Mouse (Mus musculus) heart, postnatal 25 days (tissue): ENCODE data around the gene Zdhhc11. TPM values are rescaled to one million over a fixed set of nuclear protein-coding genes. Genes with fewer than 3 reads are reported as not detected.
"Not testable (repeated sequence)": the region's sequence is repeated elsewhere in the genome, so short reads cannot be mapped to it uniquely, and the experiment has no call there.

Experiments used
- DNase-seq: peaks from one replicate; pipeline ENCODE4 v3.0.0; 2022; ENCODE audit warnings: low spot score
- intact Hi-C: fragments of 180-260 bp; cut with DNase I; formaldehyde crosslinking; loops from one replicate; pipeline ENCODE4 v1.15.1; 2025
- total RNA-seq, 2 experiments: library from RNA; stranded (reverse); gene quantifications; 2 replicates each; pipeline ENCODE4 v1.2.3; 2021

The Zdhhc11 gene
- total RNA-seq, 2 experiments from 2014 or later, result not detected

DNA sequence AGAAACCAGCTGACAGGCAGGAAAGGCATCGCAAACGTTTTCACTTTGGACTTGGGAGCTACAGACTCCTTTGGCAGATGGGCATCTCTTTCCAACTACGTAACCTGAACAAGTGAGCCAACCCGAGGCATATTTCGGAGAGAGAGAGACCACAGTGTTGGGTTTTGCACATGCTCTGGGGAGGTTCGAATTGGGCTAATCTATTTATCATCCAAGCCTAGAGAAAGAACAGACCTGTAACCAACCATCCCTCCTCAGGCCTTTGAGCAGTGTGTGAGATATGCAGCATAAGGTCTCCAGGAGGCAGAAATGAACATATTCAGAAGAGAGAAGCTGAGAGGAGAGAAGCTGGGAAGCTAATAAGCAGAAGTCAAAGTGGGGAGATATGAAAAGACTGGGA, 37.3 kb downstream of the Zdhhc11 start:
- no peak for DNase-seq
- intact Hi-C loops, result no loop called here

DNA sequence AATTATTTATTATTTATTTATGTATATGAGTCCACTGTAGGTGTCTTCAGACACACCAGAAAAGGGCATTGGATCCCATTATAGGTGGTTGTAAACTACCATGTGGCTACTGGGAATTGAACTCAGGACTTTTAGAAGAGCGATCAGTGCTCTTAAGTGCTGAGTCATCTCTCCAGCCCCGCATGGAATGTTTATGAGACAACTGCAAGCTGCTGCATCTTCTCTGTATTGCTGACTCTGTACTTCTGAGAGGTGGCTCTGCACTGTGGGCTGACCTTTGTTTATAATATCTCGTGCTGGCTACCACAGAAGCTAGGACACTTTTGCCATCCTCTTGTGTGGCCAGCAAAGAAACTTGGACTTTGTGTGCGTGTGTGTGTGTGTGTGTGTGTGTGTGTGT, 37.8 kb downstream of the Zdhhc11 start:
- intact Hi-C loops, result no loop called here

DNA sequence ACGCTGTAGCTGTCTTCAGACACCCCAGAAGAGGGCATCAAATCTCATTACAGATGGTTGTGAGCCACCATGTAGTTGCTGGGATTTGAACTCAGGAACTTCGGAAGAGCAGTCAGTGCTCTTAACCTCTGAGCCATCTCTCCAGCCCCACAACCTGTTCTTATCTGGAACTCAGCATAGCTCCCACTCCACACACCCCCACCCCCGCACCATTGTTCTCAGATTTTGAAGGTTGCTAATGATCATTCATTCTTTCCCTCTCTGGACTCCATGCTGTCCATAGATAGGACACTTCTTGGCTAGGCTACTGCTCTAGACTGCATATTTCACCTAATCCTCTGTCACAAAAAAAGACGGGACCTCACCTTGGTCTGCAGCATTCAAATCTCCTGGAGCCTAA, 43.2 kb downstream of the Zdhhc11 start:
- not testable (repeated sequence) for DNase-seq
- intact Hi-C loops, result loop anchor here (5.0 kb wide), 1 partner anchor 55 kb away; the partner anchor contains the start of gene Cep72

More for the DNA sequence above, 37.8 kb downstream of the Zdhhc11 start:
- DNase-seq, result no peak

DNA sequence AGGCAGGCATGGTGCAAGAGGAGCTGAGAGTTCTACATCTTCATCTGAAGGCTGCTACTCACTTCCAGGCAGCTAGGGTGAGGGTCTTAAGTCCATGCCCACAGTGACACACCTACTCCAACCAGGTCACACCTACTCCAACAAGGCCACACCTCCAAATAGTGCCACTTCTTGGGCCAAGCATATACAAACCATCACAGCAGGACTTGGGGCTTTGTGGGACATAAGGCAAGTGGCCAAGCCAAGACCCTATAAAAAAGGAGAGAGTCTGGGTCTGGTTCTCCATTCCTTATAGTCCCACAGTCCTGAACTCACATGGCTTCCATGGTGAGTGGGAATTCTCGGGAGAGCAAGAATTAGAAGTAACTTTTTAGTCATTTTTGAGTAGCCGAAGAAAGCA, 44.6 kb downstream of the Zdhhc11 start:
- not testable (repeated sequence) for DNase-seq
- intact Hi-C loops, result loop anchor here (5.0 kb wide), 1 partner anchor 54 kb away; the partner anchor contains the start of gene Cep72

DNA sequence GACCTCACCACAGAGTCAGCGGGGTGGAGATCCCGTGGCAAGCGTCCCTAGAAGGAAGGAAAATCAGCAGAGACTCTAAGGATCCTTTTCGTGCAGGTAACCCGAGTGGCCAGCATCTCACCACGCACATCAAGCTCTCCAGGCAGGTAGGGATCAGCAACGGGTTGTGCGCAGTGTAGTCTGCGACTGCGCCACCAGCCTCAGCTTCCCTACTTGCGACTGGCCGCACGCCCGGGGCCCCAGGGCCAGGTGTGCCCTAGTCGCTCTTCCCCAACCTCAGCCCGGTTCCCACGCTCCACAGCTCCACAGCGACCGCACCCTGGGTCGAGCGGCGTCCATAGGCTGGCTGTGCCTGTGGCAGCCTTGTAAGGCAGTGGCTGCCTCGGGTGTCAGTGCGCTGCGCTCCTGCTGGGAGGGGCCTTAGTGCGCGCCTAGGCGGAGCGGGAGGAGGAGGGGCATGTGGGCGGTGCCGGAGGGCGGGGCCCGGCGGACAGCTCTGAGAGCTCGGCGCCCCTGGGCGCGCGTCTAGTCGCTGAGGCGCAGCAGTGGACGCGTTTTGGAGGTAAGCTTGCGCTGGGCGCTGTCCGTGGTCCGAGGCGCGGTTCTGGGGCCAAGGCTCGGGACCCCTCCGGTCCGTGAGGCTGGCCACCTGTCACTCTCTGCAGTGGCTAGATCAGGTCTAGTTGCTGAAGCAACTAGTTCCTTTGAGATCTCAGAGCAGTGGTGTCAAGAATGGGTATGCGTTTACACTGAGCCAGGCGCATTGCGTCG, 45.5 kb downstream of the Zdhhc11 start, which contains the start of gene Tppp:
Gene Tppp (plus strand): TSS at position 460 of the 771 bp plus-strand sequence.
- intact Hi-C loops, result loop anchor here (1.0 to 5.0 kb wide), 2 partner anchors 38 to 53 kb away; partner anchors contain the start of gene Cep72
- peak; percentile 92 for DNase-seq

DNA sequence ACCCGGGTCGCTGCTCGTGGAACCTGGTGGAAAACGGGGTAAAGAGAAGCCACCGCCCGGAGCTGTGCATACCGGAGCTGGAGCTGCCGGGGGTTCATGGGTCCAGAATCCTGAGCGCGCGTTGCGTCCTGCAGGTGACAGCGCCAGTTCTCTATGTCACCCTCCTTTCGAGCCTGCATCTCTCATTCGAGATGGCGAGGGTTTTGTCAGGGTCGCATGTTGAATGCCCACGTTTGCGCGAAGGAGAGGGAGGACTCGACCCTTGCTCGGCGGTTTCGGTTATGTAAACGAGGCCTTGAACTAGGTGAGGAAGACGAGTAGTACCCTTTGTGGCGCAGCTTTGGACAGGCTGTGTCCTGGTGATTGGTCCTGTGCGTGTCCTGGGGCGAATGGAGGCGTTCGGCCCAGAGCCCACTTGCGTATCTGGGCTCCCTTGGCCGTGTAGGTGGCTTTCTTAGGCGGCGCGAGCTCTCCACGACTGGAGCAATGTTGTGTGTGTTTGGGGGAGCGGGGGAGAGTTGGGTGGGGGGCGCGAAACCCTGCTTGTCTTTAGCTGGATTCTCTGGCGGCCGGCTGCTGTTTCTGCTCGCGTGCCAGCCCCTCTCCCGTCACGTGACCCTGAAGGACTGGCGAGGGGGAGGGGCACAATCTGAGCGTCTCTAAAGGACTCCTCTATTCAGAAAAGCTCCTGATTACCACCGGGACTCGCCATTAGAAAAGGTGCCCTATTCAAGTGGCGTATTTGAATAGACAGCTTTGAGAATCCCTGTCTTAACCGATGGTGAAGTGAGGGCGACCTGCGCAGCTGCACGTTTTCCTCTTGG, 46.4 kb downstream of the Zdhhc11 start:
- peak; percentile 49 for DNase-seq
- intact Hi-C loops, result loop anchor here (1.0 to 5.0 kb wide), 2 partner anchors 39 to 52 kb away; partner anchors contain the start of gene Cep72

DNA sequence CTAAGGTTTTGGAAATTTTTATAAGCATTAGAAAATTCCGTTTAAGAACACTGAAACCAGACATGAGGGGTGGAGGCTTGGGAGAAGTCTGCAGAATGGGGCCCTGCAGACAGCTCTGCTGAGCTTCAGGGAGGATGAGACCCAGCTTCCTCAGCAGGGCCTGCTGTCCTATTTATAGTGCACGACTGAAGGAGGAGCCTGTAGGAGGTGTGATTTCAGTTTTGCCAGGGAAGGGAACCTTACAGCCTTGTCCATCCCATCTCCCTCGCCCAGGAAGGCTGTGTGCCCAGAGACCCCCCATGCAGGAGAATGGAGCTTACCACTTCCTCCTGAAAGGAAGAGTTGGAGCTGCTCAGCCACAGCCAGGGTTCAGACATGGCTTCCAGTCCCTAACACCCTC, 47.0 kb downstream of the Zdhhc11 start:
- intact Hi-C loops, result no loop called here

DNA sequence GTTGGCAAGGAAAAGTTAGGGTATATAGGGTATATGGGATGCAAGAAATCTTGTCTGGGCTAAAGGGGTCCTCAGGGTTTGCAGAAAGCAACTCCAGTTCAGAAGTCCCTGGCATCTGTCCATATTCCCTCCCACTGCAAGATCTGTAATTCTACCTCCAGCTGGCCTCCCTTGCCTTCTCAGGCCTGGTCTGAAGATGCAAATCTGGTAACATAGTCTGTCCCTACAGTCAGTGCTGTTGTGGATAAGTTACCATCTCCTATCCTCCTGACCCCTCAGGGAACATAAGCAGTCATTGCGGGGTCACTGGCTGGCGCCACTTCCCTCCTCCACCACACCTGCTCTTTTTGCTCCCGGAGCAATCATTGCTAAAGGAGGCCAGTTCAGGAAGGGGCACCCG, 52.3 kb downstream of the Zdhhc11 start:
- intact Hi-C loops, result no loop called here
- DNase-seq, result no peak

More for the DNA sequence above, 47.0 kb downstream of the Zdhhc11 start:
- DNase-seq, result no peak

DNA sequence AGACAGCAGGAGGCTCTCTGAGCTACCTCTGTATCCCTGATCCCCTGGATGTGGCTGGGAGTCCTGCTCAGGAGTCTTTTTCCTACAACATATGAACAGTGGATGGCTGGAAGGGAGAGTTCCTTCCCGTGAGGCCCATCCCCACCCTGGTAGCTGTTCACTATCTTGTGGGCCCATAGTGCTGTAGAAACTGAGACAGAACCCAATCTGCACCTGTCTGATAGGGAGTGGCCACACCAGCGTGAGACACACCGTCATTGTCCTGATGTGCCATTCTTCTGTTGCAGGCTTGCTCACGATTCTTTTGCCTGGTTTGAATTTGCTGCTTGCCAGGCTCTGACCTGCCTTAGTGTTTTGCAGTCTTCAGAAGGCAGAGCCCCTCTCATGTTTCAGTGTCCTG, 53.8 kb downstream of the Zdhhc11 start:
- intact Hi-C loops, result no loop called here
- DNase-seq, result no peak

DNA sequence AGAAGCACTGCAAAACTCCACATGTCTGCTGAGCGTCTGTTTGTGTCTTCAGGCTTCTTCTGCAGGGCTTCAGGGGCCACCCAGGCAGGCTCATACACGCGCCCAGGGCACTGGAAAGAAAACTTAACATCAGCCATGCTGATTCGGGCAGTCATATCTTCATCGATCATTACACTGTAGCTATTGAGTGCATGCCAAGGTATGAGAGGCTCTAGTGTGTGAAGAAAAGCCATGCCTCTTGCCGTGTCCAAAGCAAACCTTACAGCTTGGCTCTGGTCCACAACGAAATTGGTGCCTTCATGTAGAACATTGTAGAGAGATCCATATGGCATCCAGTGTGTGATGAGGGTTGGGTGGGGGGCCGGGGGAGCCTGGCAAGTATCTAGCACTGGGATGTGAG, 55.4 kb downstream of the Zdhhc11 start:
- DNase-seq, intact Hi-C loops: not testable (repeated sequence)

DNA sequence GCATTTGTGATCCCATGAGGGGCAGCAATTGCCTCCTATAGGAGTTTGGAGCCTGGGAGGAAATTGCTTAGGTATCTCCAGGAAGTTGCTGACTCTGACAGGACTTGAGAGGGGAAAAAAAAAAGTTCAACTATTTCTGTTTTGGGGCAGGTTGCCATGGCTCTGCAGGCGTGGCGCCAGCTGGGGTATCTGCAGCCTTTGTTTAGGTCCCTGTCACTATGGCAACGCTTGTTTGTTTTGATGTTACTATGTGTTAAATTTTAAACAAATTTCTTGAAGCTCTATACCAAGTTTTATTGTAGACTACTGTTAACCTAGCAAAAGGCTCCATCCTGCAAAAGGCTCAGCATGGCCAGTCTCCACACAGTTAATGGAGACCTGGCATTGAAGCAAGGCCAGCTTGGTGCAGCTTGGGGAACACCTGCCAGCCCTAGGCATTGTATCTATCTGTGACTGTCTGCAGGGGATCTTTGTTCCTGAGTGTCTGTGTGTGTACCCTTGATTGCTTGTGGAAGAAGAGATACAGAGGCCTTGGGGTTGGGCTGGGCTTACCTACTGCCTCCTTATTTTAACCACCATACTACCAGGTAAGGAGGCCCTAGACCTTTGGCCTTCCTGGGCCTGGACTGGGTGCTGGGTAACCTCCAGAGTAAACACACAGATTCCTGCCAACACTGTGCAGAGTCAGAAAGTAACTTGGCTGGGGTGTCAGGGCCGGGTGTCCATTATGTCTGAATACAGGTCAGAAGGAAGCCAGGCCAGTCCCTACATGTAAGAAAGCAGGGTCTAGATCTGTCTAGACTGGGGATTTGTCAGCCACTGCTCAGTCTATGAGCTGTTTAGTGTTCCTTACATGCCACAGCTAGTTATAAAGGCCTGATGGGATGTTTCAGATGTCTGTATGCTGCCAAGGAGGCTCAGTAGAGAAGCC, 61.8 kb downstream of the Zdhhc11 start:
- intact Hi-C loops, result loop anchor here (1.0 kb wide), 1 partner anchor 55 kb away; no protein-coding TSS in a partner anchor
- peak; percentile 43 for DNase-seq

DNA sequence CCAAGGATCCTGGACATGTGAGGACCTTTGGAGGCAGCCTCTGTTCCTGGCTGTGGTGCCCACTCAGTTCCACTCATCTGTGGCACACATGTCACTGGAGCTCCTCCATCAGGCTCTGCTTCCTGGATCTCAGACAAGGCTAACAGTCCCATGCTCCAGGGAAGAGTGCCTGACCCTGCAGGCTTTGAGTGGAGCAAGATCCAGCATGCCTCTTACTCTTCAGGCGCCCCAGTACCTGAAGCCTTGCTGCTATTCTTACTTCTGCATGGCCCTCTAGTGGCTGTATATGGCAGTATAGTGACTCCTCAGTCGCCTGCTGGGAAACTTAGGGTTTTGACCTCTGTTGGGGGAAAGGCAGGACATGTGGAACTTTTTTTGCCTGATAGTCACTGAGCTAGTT, 62.6 kb downstream of the Zdhhc11 start:
- intact Hi-C loops, result loop anchor here (1.0 kb wide), 1 partner anchor 56 kb away; no protein-coding TSS in a partner anchor
- DNase-seq, result no peak

DNA sequence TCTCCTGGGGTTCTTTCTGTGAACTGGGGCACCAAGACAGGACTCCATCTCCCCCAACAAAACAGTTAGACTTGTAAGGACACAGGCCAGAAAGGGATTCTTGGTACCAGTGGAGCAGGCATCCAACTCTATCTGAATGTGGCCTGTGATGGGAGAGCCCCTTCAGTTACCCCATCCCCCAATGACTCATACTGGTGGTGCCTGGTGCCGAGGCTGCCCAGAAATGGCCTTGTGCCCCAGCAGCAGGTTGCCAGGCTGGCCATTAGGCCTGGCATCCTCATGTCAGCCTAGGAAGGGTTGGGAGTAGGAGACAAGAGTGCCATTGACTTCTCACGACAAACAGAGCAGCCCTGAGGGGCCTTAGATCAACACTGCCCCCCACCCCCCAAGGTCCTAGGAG, 64.5 kb downstream of the Zdhhc11 start:
- no peak for DNase-seq
- intact Hi-C loops, result no loop called here

DNA sequence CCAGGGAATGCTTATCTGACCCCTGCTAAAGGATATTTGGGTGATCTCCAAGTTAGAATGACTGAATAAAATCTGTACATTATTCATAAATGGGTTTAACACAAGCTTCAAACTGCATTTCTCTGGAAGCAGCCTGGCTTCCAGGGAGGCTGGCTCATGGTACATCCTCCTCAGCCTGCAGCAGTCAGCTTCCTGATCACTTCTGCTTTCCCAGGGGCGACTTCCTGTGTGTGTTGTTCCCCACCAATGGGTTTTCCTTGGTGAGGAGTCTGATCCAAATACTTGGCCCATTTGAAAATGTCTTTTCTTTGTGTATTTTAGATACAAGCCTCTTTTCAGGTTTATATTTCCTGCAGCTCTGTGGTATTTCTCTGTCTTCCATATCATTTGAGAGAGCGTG, 65.4 kb downstream of the Zdhhc11 start:
- intact Hi-C loops, result no loop called here
- no peak for DNase-seq

DNA sequence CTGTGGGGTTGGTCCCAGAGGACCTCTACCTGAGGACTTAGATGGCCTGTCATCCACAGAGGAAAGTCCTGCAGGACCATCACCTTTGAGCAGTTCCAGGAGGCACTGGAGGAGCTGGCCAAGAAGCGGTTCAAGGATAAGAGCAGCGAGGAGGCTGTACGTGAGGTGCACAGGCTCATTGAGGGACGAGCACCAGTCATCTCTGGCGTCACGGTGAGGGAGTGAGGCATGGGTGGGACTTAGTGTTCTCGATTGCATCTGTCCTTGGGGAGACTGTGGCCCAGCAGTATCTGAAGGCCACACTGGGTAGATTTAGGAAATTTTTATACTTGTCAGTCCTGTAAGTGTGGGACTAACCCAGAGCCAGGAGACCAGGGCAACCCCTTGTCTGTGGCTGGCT, 67.0 kb downstream of the Zdhhc11 start:
- no peak for DNase-seq
- intact Hi-C loops, result no loop called here

DNA sequence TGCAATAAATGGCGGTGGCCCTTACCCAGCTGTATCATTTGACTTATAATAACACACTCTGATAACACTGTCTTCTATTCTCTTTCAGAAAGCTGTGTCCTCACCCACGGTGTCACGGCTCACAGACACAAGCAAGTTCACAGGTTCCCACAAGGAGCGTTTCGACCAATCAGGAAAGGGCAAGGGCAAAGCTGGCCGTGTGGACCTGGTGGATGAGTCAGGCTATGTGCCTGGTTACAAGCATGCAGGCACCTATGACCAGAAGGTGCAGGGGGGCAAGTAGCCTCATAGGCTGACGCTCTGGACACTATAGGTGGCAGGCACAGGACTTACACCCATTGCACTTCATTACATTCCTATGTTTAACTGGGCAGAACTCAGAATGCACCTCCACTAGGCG, 67.5 kb downstream of the Zdhhc11 start:
- intact Hi-C loops, result no loop called here
- DNase-seq, result no peak

DNA sequence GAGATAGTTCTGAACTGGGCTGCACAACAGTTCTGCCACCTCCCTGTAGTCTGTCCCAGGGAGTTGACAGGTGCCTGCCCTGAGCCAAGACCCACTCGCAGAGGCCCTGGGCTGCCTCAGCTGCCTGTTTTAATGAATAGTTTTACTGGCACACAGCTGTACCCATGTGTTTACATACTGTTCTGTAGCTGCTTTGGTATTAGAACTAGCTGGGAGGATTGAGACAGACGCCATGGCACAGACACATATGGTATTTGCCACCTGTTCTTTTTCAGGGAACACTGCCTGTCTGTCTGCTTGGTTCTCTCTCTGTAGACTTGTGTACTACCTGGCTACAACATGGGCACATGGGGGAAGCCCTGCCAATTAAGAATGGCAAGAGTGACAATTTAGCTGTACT, 71.1 kb downstream of the Zdhhc11 start:
- intact Hi-C loops, result no loop called here
- no peak for DNase-seq

DNA sequence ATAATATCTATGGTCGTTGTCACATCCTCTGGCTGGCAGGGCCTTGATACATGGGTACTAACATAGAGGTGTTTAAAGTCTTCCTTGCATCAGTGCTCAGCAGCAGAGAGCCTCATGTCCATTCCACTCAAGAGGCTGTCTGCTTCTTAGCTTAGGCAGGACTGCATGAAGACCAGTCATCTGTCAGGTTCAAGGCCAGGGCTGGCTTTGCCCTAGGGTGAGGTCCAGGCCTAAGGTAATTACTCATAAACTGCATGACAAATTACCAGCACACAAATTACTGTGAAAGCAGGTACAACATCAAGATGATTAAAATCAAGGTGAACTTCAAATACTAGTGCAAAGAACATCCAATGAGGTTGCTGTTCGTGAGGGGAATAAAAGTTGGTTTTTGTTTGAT, 72.1 kb downstream of the Zdhhc11 start:
- intact Hi-C loops, result no loop called here

DNA sequence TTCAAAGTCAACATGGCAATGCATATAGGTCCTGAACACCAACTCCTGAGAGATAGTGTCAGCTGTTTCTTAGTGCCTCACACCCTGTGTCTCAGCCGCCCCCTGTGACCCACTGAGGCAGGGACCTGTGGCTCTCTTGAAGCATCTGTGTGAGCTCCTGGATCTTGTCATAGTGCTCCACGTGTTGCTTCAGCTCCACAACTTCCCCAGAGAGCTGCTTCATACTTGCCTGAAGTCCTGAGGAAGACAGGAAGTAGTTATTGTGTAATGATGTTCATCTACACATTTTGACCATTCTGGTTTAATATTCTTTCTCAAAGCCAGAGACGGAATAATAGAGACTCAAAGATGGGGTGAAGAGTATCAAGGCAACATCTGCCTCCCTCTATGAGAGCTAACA, 76.3 kb downstream of the Zdhhc11 start:
- intact Hi-C loops, result no loop called here
- DNase-seq, result no peak

More for the DNA sequence above, 72.1 kb downstream of the Zdhhc11 start:
- DNase-seq, result no peak
